Mouse (Mus musculus): ENCODE measurements around the gene Gm49388. TPM values are rescaled to one million over a fixed set of nuclear protein-coding genes. Genes with fewer than 3 reads are reported as not detected.

Gm49388 gene
- total RNA-seq, 4 experiments from 2014 or later: 1.6 to 2.3 (median 2.1) TPM

GRCm38 (mm10) chr7:127840886-127841285 lies 55.5 kb downstream of the Gm49388 start:
- DNase-seq (ENCODE audit: low spot score in 2 of 2): peak; percentile 28 to 30

DNA sequence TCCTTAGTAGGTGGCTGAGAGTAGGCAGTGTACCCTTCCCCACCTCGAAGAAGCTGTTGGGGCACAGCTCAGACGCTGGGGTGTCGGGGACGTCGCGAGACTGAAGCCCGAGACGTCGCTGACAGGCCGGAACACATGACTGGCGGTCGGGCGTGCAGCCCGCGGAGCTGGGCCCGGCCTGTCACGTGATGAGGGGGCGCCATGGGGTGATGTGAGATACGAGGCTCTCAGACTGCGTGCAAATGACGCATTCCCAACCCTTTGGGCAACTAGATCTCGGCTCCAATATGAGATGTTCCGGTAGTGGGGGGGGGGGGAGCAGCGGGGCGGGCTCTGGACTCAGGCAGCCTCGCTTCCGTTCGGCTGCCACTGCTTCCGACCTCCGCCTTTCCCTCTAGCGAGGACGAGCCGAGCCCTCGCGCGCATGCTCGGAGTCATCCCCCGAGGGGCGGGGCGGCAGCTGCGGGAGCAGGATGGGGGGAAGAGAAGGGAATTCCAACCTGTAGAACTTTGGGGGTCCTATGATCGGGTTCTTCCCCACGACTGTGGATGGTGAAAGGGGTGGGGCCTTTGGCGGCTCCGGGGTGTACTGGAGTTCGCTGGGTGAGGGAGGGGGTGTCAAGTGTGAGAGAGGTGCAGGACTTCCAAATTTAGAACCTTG lies 56.1 kb downstream of the Gm49388 start:
- DNase-seq (ENCODE audit: low spot score in 2 of 2): peak; percentile 93 to 94

DNA sequence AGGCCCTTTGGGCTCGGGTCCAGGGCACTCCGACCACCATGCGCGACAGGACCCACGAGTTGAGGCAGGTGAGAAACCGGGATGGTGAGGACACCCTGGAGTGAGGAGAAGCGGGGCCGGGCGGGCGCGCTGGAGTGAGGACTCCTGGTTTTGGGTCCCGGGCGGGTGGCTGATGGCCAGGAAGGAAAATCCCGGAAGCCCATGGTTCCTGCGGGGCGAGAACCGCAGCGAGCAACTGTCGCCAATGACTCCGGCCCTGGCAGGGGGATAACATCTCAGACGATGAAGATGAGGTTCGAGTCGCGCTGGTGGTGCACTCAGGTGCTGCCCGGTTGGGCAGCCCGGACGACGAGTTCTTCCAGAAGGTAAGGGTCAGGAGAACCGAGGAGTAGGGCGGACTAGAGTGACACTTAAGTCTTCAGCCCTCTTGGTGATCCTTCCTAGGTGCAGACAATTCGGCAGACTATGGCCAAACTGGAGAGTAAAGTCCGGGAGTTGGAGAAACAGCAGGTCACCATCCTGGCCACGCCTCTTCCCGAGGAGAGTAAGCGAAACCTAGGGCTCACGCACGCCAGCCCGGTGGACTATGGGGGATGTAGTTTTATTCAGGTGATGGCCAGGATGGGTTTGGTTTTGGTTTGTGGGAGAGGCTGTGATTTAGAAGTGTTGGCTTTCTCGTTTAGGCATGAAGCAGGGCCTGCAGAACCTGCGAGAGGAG lies 56.8 kb downstream of the Gm49388 start:
- peak; percentile 63 to 79 for DNase-seq (ENCODE audit: low spot score in 2 of 2)

- no peak for DNase-seq (ENCODE audit: low spot score in 2 of 2)
These were observed 64.8 kb downstream of the Gm49388 start for GRCm38 (mm10) chr7:127849973-127850875.

DNA sequence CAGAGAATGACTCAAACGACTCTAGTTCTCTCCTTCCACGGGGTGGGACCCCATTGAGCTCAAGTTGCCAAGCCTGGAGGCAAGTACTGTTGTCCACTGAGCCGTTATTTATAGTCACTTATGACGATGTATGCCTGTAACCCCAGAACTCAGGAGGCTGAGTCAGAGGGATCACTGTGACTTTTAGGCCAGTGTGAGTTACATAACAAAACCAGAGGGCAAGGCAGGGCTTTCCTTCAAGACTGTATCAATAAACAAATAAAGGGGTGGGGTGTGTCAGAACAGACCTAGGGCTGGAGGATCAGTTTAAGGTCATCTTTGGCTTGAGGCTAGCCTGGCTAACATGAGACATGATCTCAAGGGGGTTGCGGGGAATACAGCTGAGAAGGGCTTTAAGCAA lies 65.5 kb downstream of the Gm49388 start:
- peak in 1 of 2 experiments; percentile 30 for DNase-seq (ENCODE audit: low spot score in 2 of 2)

Other genes starting within 250 kb of the Gm49388 start
- not detected for gene Tmem265, start 224.2 kb upstream of the Gm49388 start, total RNA-seq (2022)
- gene Phkg2, start 212.3 kb upstream of the Gm49388 start, total RNA-seq (2022): 10 to 100 TPM in 1 of 4 experiments, 1 to 10 TPM in 3; 8.0 to 10.6 (median 8.4) TPM
- gene Ccdc189, start 197.0 kb upstream of the Gm49388 start, total RNA-seq (2022): 1 to 10 TPM; 2.0 to 2.6 (median 2.2) TPM
- gene Rnf40, start 196.8 kb upstream of the Gm49388 start, total RNA-seq (2022): 10 to 100 TPM; 28.6 to 32.3 (median 30.6) TPM
- gene Zfp629, start 169.8 kb upstream of the Gm49388 start, total RNA-seq (2022): 1 to 10 TPM; 6.8 to 7.8 (median 7.4) TPM
- 10 to 100 TPM; 33.5 to 36.0 (median 34.1) TPM for gene Bcl7c, start 76.7 kb upstream of the Gm49388 start, total RNA-seq (2022)
- gene Ctf1, start 72.9 kb upstream of the Gm49388 start, total RNA-seq (2022): 10 to 100 TPM; 15.2 to 20.3 (median 17.1) TPM
- gene Ctf2, start 53.4 kb upstream of the Gm49388 start, total RNA-seq (2022): not detected
- 1 to 10 TPM in 2 of 4 experiments, under 1 TPM in 2; 0.92 to 1.6 (median 1.1) TPM for gene Fbxl19, start 41.1 kb upstream of the Gm49388 start, total RNA-seq (2022)
- gene Orai3, start 15.8 kb upstream of the Gm49388 start, total RNA-seq (2022): 10 to 100 TPM; 12.2 to 13.6 (median 12.9) TPM
- 10 to 100 TPM; 16.4 to 22.8 (median 18.6) TPM for gene Setd1a, start 8.9 kb upstream of the Gm49388 start, total RNA-seq (2022)
- 1 to 10 TPM; 1.5 to 4.2 (median 1.9) TPM for gene Hsd3b7, start 15.0 kb downstream of the Gm49388 start, total RNA-seq (2022)
- 10 to 100 TPM; 44.5 to 64.1 (median 50.8) TPM for gene Stx4a, start 38.7 kb downstream of the Gm49388 start, total RNA-seq (2022)
- 1 to 10 TPM in 1 of 4 experiments, under 1 TPM in 3; 0.53 to 1.0 (median 0.75) TPM for gene Stx1b, start 38.9 kb downstream of the Gm49388 start, total RNA-seq (2022)
- 10 to 100 TPM; 12.2 to 14.5 (median 14.0) TPM for gene Zfp646, start 90.6 kb downstream of the Gm49388 start, total RNA-seq (2022)
- 1 to 10 TPM; 3.1 to 4.6 (median 4.5) TPM for gene Zfp668, start 91.2 kb downstream of the Gm49388 start, total RNA-seq (2022)
- 1 to 10 TPM; 1.5 to 1.8 (median 1.7) TPM for gene Prss53, start 105.4 kb downstream of the Gm49388 start, total RNA-seq (2022)
- not detected for gene Gm21974, start 109.8 kb downstream of the Gm49388 start, total RNA-seq (2022)
- 1 to 10 TPM; 5.3 to 9.9 (median 8.6) TPM for gene Vkorc1, start 110.0 kb downstream of the Gm49388 start, total RNA-seq (2022)
- gene Bckdk, start 118.5 kb downstream of the Gm49388 start, total RNA-seq (2022): 100 to 1,000 TPM; 163 to 190 (median 180) TPM
- gene Kat8, start 126.9 kb downstream of the Gm49388 start, total RNA-seq (2022): 10 to 100 TPM; 20.8 to 30.8 (median 23.0) TPM
- not detected for gene Prss8, start 144.5 kb downstream of the Gm49388 start, total RNA-seq (2022)
- gene Prss36, start 161.1 kb downstream of the Gm49388 start, total RNA-seq (2022): 1 to 10 TPM; 5.7 to 8.9 (median 7.9) TPM
- 10 to 100 TPM; 52.0 to 94.3 (median 70.5) TPM for gene Fus, start 181.8 kb downstream of the Gm49388 start, total RNA-seq (2022)
- under 1 TPM in 3 of 4 experiments, not detected in 1; 0.21 to 0.75 (median 0.43) TPM for gene Pycard, start 208.3 kb downstream of the Gm49388 start, total RNA-seq (2022)
- 100 to 1,000 TPM; 204 to 246 (median 223) TPM for gene Trim72, start 218.3 kb downstream of the Gm49388 start, total RNA-seq (2022)

Measured in gastrocnemius, adult 8-10 months (tissue).